Mouse (Mus musculus) embryo, embryonic 11.5 days (tissue): ENCODE data around the gene Rec114.

ENCODE experiments used
- DNase-seq: peaks from one replicate; pipeline ENCODE4 v3.0.0-alpha.2; 2012; ENCODE audit warnings: low read depth, low spot score

The Rec114 gene

GRCm38 (mm10) chr9:58665492-58665891, 78.3 kb downstream of the Rec114 start:
- DNase-seq: no peak

- DNase-seq: no peak
Measured at GRCm38 (mm10) chr9:58662791-58663190, 81.0 kb downstream of the Rec114 start.

- no peak for DNase-seq
Measured at GRCm38 (mm10) chr9:58662007-58662406, 81.8 kb downstream of the Rec114 start.

- no peak for DNase-seq
Measured at GRCm38 (mm10) chr9:58660673-58661072, 83.1 kb downstream of the Rec114 start.

- no peak for DNase-seq
Measured at GRCm38 (mm10) chr9:58659989-58660388, 83.8 kb downstream of the Rec114 start.

GRCm38 (mm10) chr9:58659331-58659730, 84.4 kb downstream of the Rec114 start:
- no peak for DNase-seq

GRCm38 (mm10) chr9:58658596-58659309, 85.0 kb downstream of the Rec114 start:
- DNase-seq: no peak

- no peak for DNase-seq
Measured at GRCm38 (mm10) chr9:58657735-58658512, 85.8 kb downstream of the Rec114 start.

- no peak for DNase-seq
Measured at GRCm38 (mm10) chr9:58656824-58657223, 86.9 kb downstream of the Rec114 start.

- no peak for DNase-seq
Measured at GRCm38 (mm10) chr9:58656396-58656795, 87.4 kb downstream of the Rec114 start.

- DNase-seq: no peak
Measured at GRCm38 (mm10) chr9:58654494-58654893, 89.3 kb downstream of the Rec114 start.

GRCm38 (mm10) chr9:58651993-58652392, 91.8 kb downstream of the Rec114 start:
- peak; percentile 52 for DNase-seq

- DNase-seq: no peak
Measured at GRCm38 (mm10) chr9:58649265-58649626, 94.5 kb downstream of the Rec114 start.

GRCm38 (mm10) chr9:58648406-58649264, 95.1 kb downstream of the Rec114 start:
- no peak for DNase-seq

- no peak for DNase-seq
Measured at GRCm38 (mm10) chr9:58630441-58630840, 113.3 kb downstream of the Rec114 start.

GRCm38 (mm10) chr9:58627197-58627596, 116.6 kb downstream of the Rec114 start:
- no peak for DNase-seq

- no peak for DNase-seq
Measured at GRCm38 (mm10) chr9:58623009-58623408, 120.8 kb downstream of the Rec114 start.

GRCm38 (mm10) chr9:58615064-58615938, 128.5 kb downstream of the Rec114 start:
- DNase-seq: no peak

GRCm38 (mm10) chr9:58613790-58614189, 130.0 kb downstream of the Rec114 start:
- no peak for DNase-seq
